Mouse (Mus musculus) brain, embryonic 14.5 days (tissue): Measurements from ENCODE around the gene Tdrd5.

ENCODE experiments used
- CTCF ChIP-seq: fragments of 200-500 bp; IDR thresholded peaks from 2 replicates; pipeline ENCODE4 v1.5.1; 2012; ENCODE audit warnings: inconsistent platforms, mild to moderate bottlenecking, moderate library complexity, borderline replicate concordance; ENCODE audit not compliant: insufficient read depth, insufficient read length; ENCODE audit errors: extremely low read depth
- POLR2A ChIP-seq: fragments of 200-500 bp; IDR thresholded peaks from 2 replicates; pipeline ENCODE4 v1.6.1; 2012; ENCODE audit warnings: mild to moderate bottlenecking, inconsistent platforms, borderline replicate concordance; ENCODE audit not compliant: poor library complexity, insufficient read depth, insufficient read length, severe bottlenecking; ENCODE audit errors: extremely low read depth

- TF ChIP-seq POLR2A (no peak), CTCF (no peak)
Observed at GRCm38 (mm10) chr1:156221327-156221726, 82.1 kb downstream of the Tdrd5 start.
